ENCODE assay signal across 9 mouse cellular contexts in the genomic region with DNA sequence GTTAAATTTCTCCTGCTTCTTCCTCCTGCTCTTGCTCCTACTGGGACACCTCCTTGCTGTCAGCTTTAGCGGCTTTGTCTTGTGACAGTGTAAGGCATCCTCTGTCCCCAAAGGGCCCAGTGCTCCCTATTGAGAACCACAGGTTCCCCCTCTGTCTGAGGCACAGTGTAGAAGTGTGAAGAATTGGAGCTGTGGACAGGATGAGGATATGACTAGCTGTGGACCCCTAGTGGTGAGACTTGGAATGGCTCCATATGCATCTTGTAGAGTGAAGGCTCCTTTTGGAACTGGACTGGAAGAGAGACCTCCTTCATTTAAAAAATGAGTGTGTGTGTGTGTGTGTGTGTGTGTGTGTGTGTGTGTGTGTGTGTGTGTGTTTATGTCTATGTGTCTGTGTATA. TPM values are rescaled to one million over a fixed set of nuclear protein-coding genes. Genes with fewer than 3 reads are reported as not detected.
DNase-seq lines count a peak whose midpoint lies in the region; ATAC-seq and TF ChIP-seq lines count a peak whose summit lies in the region.
"Had no signal": no experiment of that assay in that cellular context is flagged by ENCODE, and none has a peak within 500 bp of the region (broad histone marks: within the 10 kb centered on the region; RNA-seq: fewer than 3 reads in every experiment).

No protein-coding gene starts in this region.

- 7% methylated on average over 1 of the region's 1 CpGs for WGBS in liver, embryonic 14.5 days (ENCODE audit: insufficient replicate concordance)
- WGBS in neural tube, embryonic 14.5 days: 20% methylated on average over 1 of the region's 1 CpGs

- no peaks in the 10 kb centered on the region for H3K36me3 ChIP-seq in liver, embryonic 14.5 days (replicated peaks; ENCODE audit: control insufficient read depth, insufficient read depth, low read depth)
- H3K36me3 ChIP-seq in neural tube, embryonic 14.5 days (ENCODE audit: control insufficient read depth, insufficient read depth, low read length): no peaks in the 10 kb centered on the region
- H3K36me3 ChIP-seq: heart, embryonic 15.5 days had no signal

- ATAC-seq in CD4-positive, CD25-positive, alpha-beta regulatory T cell, adult 4 months: peak; percentile 76
- ATAC-seq in liver, embryonic 14.5 days (ENCODE audit: insufficient read depth): peak; percentile 72
- ATAC-seq in neural tube, embryonic 14.5 days (ENCODE audit: low read depth): peak; percentile 69; the same call in 1 of the 2 replicates

- TF ChIP-seq EP300 in liver, embryonic 14.5 days (IDR thresholded peaks at IDR 0.05; ENCODE audit: low read depth): no peak

- no peaks in the 10 kb centered on the region for H3K27me3 ChIP-seq in liver, embryonic 14.5 days (ENCODE audit: control insufficient read depth, insufficient read depth, low read length)
- no peaks in the 10 kb centered on the region for H3K27me3 ChIP-seq in neural tube, embryonic 14.5 days (ENCODE audit: control insufficient read depth, insufficient read depth, low read length)
- H3K27me3 ChIP-seq: heart, embryonic 15.5 days had no signal

- peaks cover 14 to 26% of the 10 kb centered on the region in 2 experiments for H3K4me1 ChIP-seq in liver, embryonic 14.5 days (replicated peaks; ENCODE audit: control insufficient read depth in 2 of 2, insufficient read depth in 2 of 2, low read length in 1 of 2)
- H3K4me1 ChIP-seq in neural tube, embryonic 14.5 days (ENCODE audit: control insufficient read depth, insufficient read depth, low read length): no peaks in the 10 kb centered on the region

- peak; percentile 96 for TF ChIP-seq CTCF in liver, embryonic 14.5 days (IDR thresholded peaks at IDR 0.05; ENCODE audit: low read depth)

- no peak overlapping the region for H3K4me2 ChIP-seq in liver, embryonic 14.5 days (ENCODE audit: low read depth)
- H3K4me2 ChIP-seq in neural tube, embryonic 14.5 days (ENCODE audit: low read depth, low read length): no peak overlapping the region
- H3K4me2 ChIP-seq: heart, embryonic 15.5 days had no signal

- DNase-seq in adrenal gland, postnatal 10 days: peak; percentile 84
- DNase-seq in embryo, embryonic 9.5 days (ENCODE audit: extremely low spot score): peak; percentile 78
- peak; percentile 13 to 63 for DNase-seq in heart, adult 9 months (ENCODE audit: low spot score in 2 of 2)
- DNase-seq in kidney, postnatal 36 days: peak; percentile 76 to 88
- DNase-seq in liver, embryonic 14.5 days (ENCODE audit: low read depth in 3 of 3, low spot score in 3 of 3): peak; percentile 67 to 74 (median 70)
- peak; percentile 86 for DNase-seq in testis, postnatal 10 days (ENCODE audit: low spot score)

- H3K4me3 ChIP-seq in liver, embryonic 14.5 days (ENCODE audit: insufficient read depth in 1 of 2, low read depth in 2 of 2, low read length in 2 of 2): no peak overlapping the region
- H3K4me3 ChIP-seq in neural tube, embryonic 14.5 days (ENCODE audit: low read depth, low read length): no peak overlapping the region
- H3K4me3 ChIP-seq: heart, embryonic 15.5 days had no signal

- no peak overlapping the region for H3K27ac ChIP-seq in liver, embryonic 14.5 days
- no peak overlapping the region for H3K27ac ChIP-seq in neural tube, embryonic 14.5 days (ENCODE audit: low read depth, low read length)
- H3K27ac ChIP-seq: heart, embryonic 15.5 days had no signal

- H3K9ac ChIP-seq in liver, embryonic 14.5 days (replicated peaks): no peak overlapping the region
- no peak overlapping the region for H3K9ac ChIP-seq in neural tube, embryonic 14.5 days (replicated peaks; ENCODE audit: low read depth, low read length)
- H3K9ac ChIP-seq: heart, embryonic 15.5 days had no signal

- H3K9me3 ChIP-seq in liver, embryonic 14.5 days (ENCODE audit: control insufficient read depth, low read length): no peaks in the 10 kb centered on the region
- H3K9me3 ChIP-seq in neural tube, embryonic 14.5 days (ENCODE audit: control insufficient read depth, low read length): no peaks in the 10 kb centered on the region
- H3K9me3 ChIP-seq: heart, embryonic 15.5 days had no signal

RNA-seq across cellular contexts. Expression of a gene that starts 6.6 kb away (rescaled TPM):
- polyA plus RNA-seq in CD4-positive, CD25-positive, alpha-beta regulatory T cell, adult 4 months (2017; shearing (Covaris generic)): not detected
- total RNA-seq in adrenal gland, postnatal 10 days (2021): not detected
- 0.04 TPM in 1 of 2 replicates, not detected in the other for polyA plus RNA-seq in liver, embryonic 14.5 days (2012; rRNA removed)
- not detected in 2 replicates for polyA plus RNA-seq in liver, embryonic 14.5 days (2014; fragmentation: Nextera tagmentation; extraction: Ambion mirVana)
- polyA plus RNA-seq in neural tube, embryonic 14.5 days (2014; fragmentation: Nextera tagmentation; extraction: Ambion mirVana): not detected in 2 replicates
- polyA plus RNA-seq: heart, embryonic 15.5 days had no signal

RNA-seq across cellular contexts. Expression of a gene that starts 9.4 kb away (rescaled TPM):
- polyA plus RNA-seq in CD4-positive, CD25-positive, alpha-beta regulatory T cell, adult 4 months (2017; shearing (Covaris generic)): 1 to 10 TPM; 3.1 to 4.0 TPM
- total RNA-seq in adrenal gland, postnatal 10 days (2021): not detected
- polyA plus RNA-seq in liver, embryonic 14.5 days (2012; rRNA removed): 0.26 and 0.27 TPM in 2 replicates
- polyA plus RNA-seq in liver, embryonic 14.5 days (2014; fragmentation: Nextera tagmentation; extraction: Ambion mirVana): 0.61 and 0.73 TPM in 2 replicates
- 7.6 and 8.1 TPM in 2 replicates for polyA plus RNA-seq in neural tube, embryonic 14.5 days (2014; fragmentation: Nextera tagmentation; extraction: Ambion mirVana)
